Mouse (Mus musculus) olfactory bulb, adult 2 months (tissue): ENCODE measurements around the gene Nxnl2. TPM values are rescaled to one million over a fixed set of nuclear protein-coding genes. Genes with fewer than 3 reads are reported as not detected.

Source experiments
- H3K27ac ChIP-seq: fragments of 200-500 bp; 2 replicates; pipeline ENCODE4 v1.5.1; 2012; ENCODE audit warnings: low read depth, low read length; ENCODE audit not compliant: insufficient read depth
- H3K4me1 ChIP-seq: fragments of 200-500 bp; 2 replicates; pipeline ENCODE4 v1.6.1; 2012; ENCODE audit warnings: low read length; ENCODE audit not compliant: control insufficient read depth, insufficient read depth
- H3K4me3 ChIP-seq: fragments of 200-500 bp; 2 replicates; pipeline ENCODE4 v1.5.1; 2012; ENCODE audit warnings: mild to moderate bottlenecking, low read depth, low read length, moderate library complexity; ENCODE audit not compliant: insufficient read depth
- CTCF ChIP-seq: fragments of 200-500 bp; IDR thresholded peaks from 2 replicates; pipeline ENCODE4 v1.5.1; 2012; ENCODE audit warnings: low read depth, mild to moderate bottlenecking, low read length, moderate library complexity; ENCODE audit not compliant: insufficient read depth
- POLR2A ChIP-seq: fragments of 200-500 bp; IDR thresholded peaks from 2 replicates; pipeline ENCODE4 v1.6.1; 2012; ENCODE audit warnings: mild to moderate bottlenecking, low read depth, low read length, moderate library complexity; ENCODE audit not compliant: insufficient read depth
- WGBS: fragments of 180-500 bp; shearing (Covaris S2); methylation state at CpG from one replicate; pipeline ENCODE4 v1.1.7; 2018; 5-methylcytosine and 5-hydroxymethylcytosine counted together
- polyA plus RNA-seq: library from polyadenylated mRNA; stranded (reverse); fragments of >200 nt; gene quantifications from 2 replicates; pipeline ENCODE4 v1.2.4, GENCODE M21; 2012; ENCODE audit warnings: low replicate concordance; ENCODE audit not compliant: missing spikeins, insufficient read depth, insufficient read length

Gene Nxnl2
- polyA plus RNA-seq, 1 experiment: not detected

DNA sequence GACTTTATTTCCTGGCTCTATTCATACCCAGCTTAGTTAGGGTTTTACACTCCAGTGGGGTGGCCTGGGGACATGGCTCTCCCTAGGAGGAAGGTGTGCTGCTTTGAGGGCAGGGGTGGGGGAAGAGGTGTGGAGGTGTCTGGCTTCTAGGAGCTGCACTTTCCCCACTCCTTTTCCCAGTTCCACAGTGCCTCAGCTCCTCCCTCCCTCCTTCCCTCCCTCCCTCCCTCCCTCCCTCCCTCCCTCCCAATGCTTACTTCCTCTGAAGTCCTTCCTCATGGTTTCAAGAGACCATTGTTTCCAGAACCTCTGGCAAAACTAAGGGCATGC lies 33.2 kb upstream of the Nxnl2 start:
- Histone ChIP-seq H3K27ac (no peak overlapping the region), H3K4me3 (no peak overlapping the region), H3K4me1 (peaks cover 2% of the 10 kb centered on the region)
- TF ChIP-seq CTCF: no peak
- no peak for TF ChIP-seq POLR2A

DNA sequence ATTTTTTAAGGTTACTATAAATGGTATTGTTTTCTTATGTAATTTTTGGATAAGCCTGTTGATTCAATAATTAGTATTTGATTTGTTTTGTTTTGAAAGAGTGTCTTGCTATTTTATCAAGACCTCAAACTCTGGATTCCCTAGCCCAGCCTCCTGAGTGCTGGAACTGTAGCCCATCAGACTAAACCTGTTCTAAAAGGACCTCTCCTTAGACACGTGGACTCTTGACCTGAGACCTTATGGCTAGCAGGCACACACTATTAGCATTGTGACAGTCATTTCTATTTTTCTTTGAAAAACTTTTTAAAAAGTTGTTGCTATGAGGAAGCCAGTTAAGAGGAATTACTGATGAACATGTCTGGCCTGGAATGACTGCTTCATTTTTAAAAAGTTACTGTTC lies 23.7 kb upstream of the Nxnl2 start:
- WGBS: 61% methylated on average over 1 of the region's 1 CpGs
- TF ChIP-seq POLR2A (no peak), CTCF (no peak)
- Histone ChIP-seq H3K4me1 (no peaks in the 10 kb centered on the region; the same call in 1 of the 2 replicates), H3K27ac (no peak overlapping the region), H3K4me3 (no peak overlapping the region)

DNA sequence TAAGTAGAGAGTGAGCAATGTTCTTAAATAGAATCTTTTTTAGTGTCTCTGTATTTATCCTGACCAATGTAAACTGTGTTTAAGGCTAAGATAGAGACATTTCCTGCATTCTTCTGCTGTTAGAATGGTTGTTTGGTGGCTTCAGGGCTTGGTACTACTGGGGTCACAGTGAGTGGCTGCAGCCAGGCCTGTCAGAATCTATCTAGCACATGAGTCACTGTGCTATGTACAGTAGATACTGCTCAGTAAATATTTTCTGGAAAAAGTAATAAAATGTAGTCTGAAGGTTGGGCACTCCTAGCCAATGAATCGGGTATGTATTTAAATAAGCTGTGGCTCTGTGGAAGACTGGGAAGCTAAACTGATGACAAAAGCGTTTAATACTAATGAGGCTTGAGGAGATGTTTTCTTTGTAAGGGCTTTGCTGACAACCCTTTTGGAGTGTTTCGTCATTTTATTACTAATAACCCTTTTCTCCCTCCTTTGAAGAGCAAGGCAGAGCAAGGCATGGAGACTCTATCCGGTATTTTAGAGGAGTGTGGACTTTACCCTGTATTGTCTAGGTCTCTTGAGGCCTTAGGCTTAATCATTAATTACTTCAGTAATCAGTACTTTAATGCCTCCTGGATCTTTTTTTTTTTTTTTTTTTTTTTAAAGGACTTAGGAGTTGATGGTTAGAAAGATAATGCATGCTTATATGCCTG lies 17.7 kb upstream of the Nxnl2 start:
- 71% methylated on average over 4 of the region's 4 CpGs for WGBS
- no peak overlapping the region for H3K4me3 ChIP-seq
- H3K4me1 ChIP-seq: peaks cover 5% of the 10 kb centered on the region
- H3K27ac ChIP-seq: no peak overlapping the region
- TF ChIP-seq CTCF (no peak), POLR2A (no peak)

DNA sequence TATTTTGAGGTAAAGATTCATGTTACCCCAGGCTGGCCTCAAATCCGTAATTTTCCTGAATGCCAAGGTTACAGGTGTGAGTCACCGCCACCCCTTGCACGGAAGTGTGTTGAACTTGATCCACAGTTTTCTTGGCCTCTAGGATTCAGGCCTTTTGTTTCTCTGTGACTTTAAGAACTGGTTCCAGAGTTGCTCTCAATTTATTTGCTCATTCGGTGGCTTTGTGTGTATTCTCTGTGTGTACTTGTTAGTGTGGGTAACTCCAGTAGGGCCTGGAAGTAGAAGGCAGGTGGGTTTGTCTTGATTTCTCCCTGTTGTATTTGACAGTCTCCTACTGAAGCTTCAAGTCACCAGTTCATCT lies 17.2 kb upstream of the Nxnl2 start:
- TF ChIP-seq POLR2A (no peak), CTCF (no peak)
- Histone ChIP-seq H3K4me1 (peaks cover 5% of the 10 kb centered on the region), H3K27ac (no peak overlapping the region), H3K4me3 (no peak overlapping the region)
- WGBS: 77% methylated on average over 4 of the region's 4 CpGs

DNA sequence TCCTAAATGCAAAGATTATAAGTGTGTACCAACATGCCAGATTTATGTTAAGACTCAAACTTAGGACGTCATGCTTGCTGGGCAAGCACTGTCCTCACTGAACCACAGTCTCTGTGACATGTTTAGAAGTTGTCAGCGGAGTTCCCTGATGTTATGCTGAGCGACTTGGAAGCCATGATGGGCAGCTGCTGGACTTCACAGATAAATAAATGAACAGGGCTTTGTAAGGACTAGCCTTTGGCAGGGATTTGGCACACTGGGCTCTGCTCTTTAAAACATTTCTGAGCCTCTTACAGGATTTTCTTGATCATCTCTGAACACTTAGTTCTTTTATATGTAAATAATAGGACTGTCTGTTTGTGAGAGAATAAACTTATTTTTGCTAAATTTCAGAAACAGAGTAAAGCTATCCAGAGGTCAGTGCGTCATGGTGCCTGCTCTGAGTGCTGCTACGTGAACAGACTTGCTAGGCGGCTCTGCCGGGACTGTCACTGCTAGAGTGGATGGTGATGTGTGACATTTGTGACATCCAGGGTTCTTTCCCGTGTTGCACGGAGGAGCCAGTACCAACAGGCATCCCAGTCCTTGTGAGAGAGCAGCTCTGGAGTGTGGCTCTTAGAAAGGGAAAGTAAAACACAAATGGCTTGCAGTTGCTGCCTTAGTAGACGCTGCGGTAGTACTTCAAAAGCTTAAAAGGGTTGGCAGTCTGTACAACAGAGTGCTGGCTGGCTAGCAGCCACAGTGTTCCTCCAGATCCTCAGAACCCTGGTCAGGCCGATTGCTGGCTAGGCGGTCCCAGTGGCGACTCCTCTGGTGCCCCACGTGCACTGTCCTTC lies 15.4 kb upstream of the Nxnl2 start:
- no peak overlapping the region for H3K4me3 ChIP-seq
- peaks cover 5% of the 10 kb centered on the region for H3K4me1 ChIP-seq
- 47% methylated on average over 15 of the region's 15 CpGs for WGBS
- peak overlapping the region; percentile 28; the same call in 1 of the 2 replicates for H3K27ac ChIP-seq
- TF ChIP-seq CTCF: no peak
- no peak for TF ChIP-seq POLR2A

DNA sequence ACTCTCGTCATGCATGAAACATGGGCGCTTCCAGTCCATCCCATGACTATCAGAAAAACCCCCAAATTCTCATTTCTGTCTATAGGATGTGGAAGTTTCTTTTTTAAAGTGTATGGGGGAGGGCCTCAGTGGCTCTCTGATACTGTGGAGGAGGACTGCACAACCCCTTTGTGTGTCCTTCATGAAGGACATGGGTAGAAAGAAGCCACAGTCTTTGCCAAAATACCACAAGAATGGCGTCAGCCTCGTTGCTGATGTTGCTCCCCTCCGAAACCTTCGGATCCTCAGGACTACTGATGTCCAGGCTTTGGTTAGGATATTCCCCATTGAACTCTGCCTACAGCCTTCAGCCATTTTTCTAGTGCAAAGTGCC lies 14.8 kb upstream of the Nxnl2 start:
- no peak for TF ChIP-seq CTCF
- no peak for TF ChIP-seq POLR2A
- Histone ChIP-seq H3K4me3 (no peak overlapping the region), H3K4me1 (peaks cover 5% of the 10 kb centered on the region), H3K27ac (0 out of 2 replicates have a peak overlapping the region, but pooled peaks have one; percentile 28)
- WGBS: 76% methylated on average over 6 of the region's 6 CpGs

DNA sequence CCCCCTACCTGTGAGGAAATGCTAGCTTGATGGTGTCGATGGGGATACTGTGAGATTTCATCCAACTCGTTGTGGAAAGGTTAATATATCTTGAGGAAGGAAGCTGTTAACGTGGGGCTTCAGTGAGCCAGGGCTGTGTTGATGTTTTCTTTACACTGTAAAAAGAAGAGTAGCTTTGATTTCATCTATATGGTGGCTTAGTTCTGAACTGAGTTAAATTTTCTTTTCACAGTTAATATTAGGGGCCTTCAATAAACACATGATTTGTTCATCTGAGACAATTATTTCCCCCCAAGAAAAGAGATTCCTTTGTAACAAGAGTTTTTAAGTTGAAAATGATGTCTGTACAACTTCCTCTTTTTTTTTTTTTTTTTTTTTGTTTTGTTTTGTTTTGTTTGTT lies 13.5 kb upstream of the Nxnl2 start:
- peaks cover 8% of the 10 kb centered on the region for H3K4me1 ChIP-seq
- H3K27ac ChIP-seq: no peak overlapping the region
- no peak overlapping the region for H3K4me3 ChIP-seq
- TF ChIP-seq CTCF (no peak), POLR2A (no peak)
- 83% methylated on average over 3 of the region's 3 CpGs for WGBS

DNA sequence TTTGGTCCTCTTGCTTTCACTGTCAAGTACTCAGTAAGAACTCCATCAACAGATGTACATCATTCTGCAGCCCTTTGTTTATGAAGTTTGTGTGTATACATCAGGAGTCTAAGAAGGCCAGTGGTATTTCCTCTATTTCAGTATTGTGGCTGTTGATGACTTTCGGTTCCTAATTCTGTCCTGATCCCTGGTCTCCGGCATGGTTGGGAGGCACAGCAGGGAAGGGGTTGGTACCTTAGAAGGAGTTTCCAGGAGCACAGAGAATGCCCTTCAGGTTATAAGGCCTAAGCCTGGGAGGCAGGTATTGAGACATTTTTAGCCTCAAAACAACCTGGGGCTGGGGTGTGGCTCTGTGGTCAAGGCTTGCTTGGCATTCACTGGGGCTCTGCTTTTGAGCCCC lies 9.2 kb upstream of the Nxnl2 start:
- WGBS: 84% methylated on average over 2 of the region's 2 CpGs
- TF ChIP-seq POLR2A (no peak), CTCF (no peak)
- H3K27ac ChIP-seq: no peak overlapping the region
- no peak overlapping the region for H3K4me3 ChIP-seq
- H3K4me1 ChIP-seq: 0 out of 2 replicates have a peak, but pooled peaks cover 3% of the 10 kb centered on the region

DNA sequence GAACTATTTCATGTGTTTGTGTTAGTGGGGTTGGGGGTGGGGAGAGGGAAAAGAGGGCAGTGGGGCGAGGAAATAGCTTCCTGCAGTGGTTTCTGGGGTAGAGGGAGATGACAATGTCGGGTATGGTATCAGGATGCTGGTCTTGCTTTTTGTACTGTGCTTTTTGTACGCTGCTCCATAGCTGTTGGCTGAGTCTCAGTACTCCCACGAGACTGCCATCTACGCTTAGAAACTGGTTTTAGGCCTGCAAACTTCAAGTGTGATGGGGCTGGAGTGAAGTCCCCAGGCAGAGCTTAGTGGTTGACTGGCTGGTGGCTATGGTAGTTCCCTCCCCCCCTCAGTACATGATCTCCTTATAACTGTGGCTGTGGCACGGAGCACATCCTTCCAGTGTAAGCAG lies 8.6 kb upstream of the Nxnl2 start:
- WGBS: 54% methylated on average over 6 of the region's 6 CpGs
- no peak for TF ChIP-seq CTCF
- TF ChIP-seq POLR2A: no peak
- Histone ChIP-seq H3K4me3 (no peak overlapping the region), H3K4me1 (0 out of 2 replicates have a peak, but pooled peaks cover 3% of the 10 kb centered on the region), H3K27ac (no peak overlapping the region)

DNA sequence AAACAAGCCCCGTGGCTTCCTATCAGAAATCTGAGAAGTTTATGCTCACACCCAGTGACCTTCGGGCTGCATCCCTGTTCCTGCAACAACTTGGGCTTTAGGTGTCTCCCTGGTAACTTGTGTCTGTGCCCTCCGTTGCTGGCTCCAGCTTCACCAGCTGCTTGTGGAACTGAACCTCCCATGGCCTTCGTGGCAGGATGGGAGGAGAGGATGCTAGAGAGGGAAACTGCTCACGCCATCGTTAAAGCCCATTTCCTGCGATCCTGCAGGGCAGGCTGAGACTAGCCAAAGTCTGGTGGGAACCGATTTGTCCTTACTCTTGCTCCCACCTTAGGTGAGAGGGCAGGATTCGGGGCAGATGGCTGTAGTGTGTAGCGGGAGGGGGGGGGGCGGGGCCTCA lies 4.1 kb upstream of the Nxnl2 start:
- no peak for TF ChIP-seq CTCF
- no peak for TF ChIP-seq POLR2A
- Histone ChIP-seq H3K4me3 (no peak overlapping the region), H3K4me1 (peaks cover 18% of the 10 kb centered on the region), H3K27ac (no peak overlapping the region)
- 69% methylated on average over 11 of the region's 11 CpGs for WGBS
